Mouse (Mus musculus): ENCODE measurements at regions not wholly inside any gene's neighbourhood (a gene's known extent, or its start where the extent isn't known, plus 50 kb on each side); places are given as distances from the start of the nearest gene placed in this dataset.

DNA sequence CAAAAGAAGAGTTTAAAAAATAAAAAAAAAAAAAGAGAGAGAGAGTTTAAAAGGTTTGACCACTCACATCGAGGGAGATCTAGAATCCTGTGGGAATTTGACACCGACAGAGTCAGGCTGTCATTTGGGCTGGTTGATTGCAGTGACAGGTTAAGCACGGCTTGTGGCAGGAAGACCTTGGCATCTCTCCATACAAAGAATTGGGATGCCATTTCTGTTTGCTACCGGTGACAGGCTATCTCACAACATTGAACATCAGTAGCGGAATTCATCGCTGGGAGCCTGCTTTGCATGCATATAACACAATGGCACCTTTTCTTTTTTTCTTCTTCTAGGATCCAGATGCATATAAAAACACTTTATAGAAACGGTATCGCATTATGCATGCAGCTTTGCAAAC, 53.7 kb upstream of the Gm26657 start:
- DNase-seq, result no peak

GRCm38 (mm10) chr4:56685696-56686095, 54.2 kb upstream of the Gm26657 start:
- DNase-seq, result no peak

DNA sequence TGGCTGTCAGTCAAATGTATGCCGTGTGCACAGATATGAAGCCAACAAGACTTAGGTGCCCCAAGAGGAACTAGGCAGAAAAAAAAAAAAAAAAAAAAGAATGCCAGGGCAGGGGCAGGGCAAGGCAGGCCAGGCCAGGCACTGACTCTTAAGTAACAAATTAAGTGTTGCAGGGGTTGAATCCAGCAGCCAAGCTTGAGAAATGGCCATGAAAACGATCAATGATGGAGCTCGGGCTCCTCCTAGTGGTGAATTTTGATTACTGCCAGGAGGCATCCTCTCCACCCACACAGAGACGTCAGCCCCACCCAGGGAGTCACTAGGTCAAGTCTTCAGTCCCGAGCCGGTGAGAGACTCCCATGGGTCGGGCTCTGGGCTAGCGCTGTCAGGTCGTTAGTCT, 54.7 kb upstream of the Gm26657 start:
- DNase-seq, result peak; percentile 87

- DNase-seq, result peak; percentile 24
These were observed 55.8 kb upstream of the Gm26657 start for GRCm38 (mm10) chr4:56684031-56684430.

GRCm38 (mm10) chr4:56681121-56681520, 58.7 kb upstream of the Gm26657 start:
- no peak for DNase-seq

DNA sequence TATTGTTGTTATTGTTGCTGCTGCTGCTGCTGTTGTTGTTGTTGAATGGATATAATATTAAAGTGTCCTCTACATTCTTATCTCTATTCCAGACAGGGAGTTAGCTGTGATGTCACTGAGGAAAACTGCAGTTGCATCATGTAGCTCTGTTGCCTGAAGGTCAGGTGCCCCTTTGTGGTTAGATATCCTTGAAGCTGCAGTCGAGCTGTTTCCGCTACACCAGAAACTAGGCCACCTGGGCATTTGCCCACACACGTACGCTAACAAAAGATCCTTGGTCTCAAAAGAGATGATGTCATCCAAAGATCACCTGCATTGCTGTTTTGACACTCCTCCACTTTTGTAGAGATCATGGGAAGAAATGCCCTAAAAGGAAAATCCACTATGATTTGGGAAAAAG, 66.0 kb upstream of the Gm26657 start:
- DNase-seq, result peak; percentile 68

- no peak for DNase-seq
These were observed 74.9 kb upstream of the Gm26657 start for GRCm38 (mm10) chr4:56664921-56665320.

- no peak for DNase-seq
These were observed 78.1 kb upstream of the Gm26657 start for GRCm38 (mm10) chr4:56661816-56662215.

DNA sequence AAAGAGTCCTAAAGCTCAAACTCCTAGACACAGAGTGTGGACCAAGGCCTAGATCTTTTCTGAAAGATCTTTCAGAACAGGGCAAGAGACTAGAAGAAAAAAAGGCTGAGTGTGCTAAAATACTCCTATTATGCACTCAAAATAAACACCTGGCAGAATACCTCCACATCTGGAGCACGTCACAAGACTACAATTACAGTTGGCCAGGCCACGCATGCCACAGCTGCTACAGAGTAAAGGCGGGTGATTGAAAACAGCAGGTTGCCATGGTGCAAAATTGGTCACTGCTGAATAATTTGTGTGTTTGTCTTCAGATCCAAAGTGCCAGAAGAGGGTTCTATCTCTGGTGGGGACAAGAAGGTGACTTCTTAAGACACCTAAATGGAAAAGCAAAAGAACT, 82.8 kb upstream of the Gm26657 start:
- DNase-seq, result no peak

DNA sequence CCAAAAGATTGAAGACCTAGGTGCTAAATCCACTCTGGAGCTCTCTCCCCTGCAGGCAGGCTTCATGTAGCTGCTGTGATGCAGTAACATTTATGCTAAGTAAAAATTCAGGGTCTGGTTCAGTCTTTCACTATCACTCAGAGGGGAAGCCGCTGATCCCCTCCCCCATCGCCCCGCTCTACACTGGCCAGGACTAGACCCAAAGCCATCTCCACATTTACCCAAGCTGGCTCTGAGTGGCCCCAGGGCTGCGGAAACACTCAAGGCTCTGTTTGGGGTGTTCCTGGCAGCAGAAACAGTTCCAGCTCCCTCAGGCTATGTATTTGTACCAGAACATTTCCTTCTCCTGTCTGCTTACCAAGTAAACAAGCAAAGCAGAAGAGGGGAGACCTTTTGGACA, 85.5 kb upstream of the Gm26657 start:
- DNase-seq, result no peak

- DNase-seq, result peak; percentile 31
These were observed 87.1 kb upstream of the Gm26657 start for GRCm38 (mm10) chr4:56652819-56653218.

DNA sequence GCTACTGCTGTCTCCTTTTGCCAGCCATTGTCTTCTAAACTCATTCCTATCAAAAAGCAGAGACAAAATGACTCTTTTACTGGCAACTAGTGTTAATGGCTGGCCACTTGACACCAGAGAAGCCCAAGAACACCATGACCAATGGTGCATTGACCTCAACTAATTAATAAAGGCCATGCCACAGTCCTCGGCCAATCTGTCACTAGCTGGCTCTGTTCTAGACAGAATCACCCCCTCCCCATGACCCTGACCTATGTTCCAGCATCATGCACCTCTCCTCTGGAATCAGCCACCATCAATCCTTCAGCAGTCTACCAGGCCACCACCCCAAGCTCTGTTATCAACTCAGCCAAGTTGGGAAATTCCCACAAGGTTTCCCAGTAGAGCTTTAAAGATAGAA, 90.1 kb upstream of the Gm26657 start:
- no peak for DNase-seq

DNA sequence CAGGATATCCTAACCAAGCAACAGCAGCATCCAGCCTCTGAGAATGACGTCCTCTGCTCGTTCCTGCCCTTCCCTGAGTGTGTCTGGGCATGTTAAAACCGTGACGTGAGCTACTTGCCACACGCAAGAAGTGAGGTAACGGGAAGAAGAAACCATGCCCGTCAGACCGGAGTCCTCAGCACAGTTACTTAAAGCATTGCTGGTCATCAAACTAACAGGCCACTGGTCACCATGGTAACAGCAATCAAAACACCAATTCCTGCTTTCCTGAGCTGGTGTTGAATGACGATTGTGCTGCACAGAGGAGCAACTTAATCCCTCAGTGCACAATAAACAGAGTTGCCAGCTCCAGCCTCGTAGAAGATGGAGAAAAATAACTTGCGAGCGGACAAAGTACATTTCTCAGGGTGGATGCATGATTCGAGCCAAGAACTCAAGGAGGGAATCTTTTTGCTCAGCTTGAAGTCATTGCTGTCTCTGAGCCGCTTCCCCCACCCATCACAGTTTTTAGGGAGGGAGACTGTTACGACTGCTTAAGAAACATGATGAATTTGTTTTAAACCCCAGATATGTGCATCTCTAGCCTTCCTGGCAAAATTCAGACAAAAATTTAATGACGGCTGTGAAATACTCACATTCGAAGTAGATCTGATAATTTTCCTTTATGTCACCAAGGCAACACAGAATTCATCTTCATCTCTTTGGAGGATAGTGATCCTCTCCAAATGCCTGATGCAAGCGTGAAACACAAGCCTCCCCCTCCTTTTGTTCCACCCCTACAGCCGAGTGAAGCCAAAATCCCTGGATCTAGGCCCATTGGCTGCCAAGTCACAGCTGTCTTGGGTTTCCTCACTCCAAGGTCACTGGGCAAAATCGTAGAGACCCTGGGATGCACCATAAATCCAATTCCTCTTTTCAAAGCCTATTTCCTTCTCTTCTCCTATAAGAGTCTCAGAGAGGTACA, 95.6 kb upstream of the Gm26657 start:
- no peak for DNase-seq

DNA sequence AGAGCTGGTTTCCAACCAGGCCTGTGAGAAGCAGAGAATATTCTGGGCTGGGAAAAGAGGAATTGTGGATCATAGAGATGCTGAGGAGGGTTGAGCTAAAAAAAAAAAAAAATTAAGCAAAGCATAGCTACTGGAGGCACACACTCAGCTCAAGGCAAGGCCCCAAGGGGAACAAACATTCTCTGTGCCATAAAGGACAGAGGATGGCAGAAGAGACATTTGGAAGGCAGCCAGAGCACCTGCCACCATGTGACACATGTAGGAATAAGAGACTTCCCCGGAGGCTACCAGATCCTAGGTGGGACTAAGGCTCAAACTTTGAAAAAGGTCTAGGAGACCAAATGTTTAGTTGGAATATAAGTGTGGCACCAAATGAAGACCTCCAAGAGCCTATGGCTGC, 96.4 kb upstream of the Gm26657 start:
- no peak for DNase-seq

DNA sequence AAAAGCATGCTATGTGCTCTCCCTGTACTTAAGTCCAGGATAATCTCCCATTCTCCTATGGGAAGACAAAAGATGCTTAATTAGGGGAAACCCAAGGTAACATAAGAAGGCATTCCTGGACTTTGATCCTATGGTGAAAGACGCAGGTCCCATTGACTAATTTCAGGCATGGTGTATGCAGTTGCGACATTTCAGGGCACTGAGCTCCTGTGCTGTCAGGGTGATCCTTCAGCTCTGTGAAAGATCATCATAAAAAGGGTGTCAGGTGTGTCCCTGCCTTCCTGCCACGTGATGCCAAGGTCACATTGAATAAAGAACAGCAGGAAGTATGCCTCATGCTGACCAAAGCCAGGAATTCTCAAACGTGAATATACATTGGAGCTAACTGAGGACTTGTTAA, 100.2 kb upstream of the Gm26657 start:
- DNase-seq, result no peak

GRCm38 (mm10) chr4:56638704-56639478, 101.0 kb upstream of the Gm26657 start:
- DNase-seq, result no peak

GRCm38 (mm10) chr4:56636265-56636664, 103.6 kb upstream of the Gm26657 start:
- DNase-seq, result no peak

DNA sequence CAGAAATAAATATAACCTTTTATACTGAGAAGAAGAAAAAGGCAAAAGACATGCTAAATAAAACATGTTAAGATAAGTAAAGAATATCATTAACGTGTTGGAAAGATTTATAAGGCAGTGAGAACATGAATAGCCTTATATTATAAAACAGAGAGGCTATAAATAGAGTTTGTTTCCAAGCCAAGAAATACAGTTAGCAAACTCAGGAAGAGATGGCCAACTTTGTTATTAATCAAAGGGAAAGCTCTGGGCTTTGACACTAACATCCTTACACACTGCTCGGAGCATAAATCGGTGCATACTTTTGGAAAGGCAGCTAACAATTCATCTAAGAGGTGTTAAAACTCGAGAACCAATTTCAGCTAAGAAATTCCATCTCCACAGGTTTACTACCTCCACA, 106.3 kb upstream of the Gm26657 start:
- no peak for DNase-seq

- DNase-seq, result no peak
These were observed 109.6 kb upstream of the Gm26657 start for GRCm38 (mm10) chr4:56630251-56630650.

- no peak for DNase-seq
These were observed 112.7 kb upstream of the Gm26657 start for GRCm38 (mm10) chr4:56627206-56627605.

- no peak for DNase-seq
These were observed 118.1 kb upstream of the Gm26657 start for GRCm38 (mm10) chr4:56621782-56622181.

GRCm38 (mm10) chr4:56621356-56621755, 118.5 kb upstream of the Gm26657 start:
- no peak for DNase-seq

GRCm38 (mm10) chr4:56620628-56621027, 119.2 kb upstream of the Gm26657 start:
- DNase-seq, result no peak

GRCm38 (mm10) chr4:56619803-56620202, 120.1 kb upstream of the Gm26657 start:
- DNase-seq, result no peak
